Mouse (Mus musculus): ENCODE data around the gene Ykt6. TPM values are rescaled to one million over a fixed set of nuclear protein-coding genes. Genes with fewer than 3 reads are reported as not detected.

The Ykt6 gene
- polyA plus RNA-seq, 1 experiment: 61.1 TPM

- no peak for DNase-seq (ENCODE audit: extremely low spot score in 1 of 2, low spot score in 1 of 2)
Observed at GRCm38 (mm10) chr11:5948546-5949250, 6.8 kb upstream of the Ykt6 start.

DNA sequence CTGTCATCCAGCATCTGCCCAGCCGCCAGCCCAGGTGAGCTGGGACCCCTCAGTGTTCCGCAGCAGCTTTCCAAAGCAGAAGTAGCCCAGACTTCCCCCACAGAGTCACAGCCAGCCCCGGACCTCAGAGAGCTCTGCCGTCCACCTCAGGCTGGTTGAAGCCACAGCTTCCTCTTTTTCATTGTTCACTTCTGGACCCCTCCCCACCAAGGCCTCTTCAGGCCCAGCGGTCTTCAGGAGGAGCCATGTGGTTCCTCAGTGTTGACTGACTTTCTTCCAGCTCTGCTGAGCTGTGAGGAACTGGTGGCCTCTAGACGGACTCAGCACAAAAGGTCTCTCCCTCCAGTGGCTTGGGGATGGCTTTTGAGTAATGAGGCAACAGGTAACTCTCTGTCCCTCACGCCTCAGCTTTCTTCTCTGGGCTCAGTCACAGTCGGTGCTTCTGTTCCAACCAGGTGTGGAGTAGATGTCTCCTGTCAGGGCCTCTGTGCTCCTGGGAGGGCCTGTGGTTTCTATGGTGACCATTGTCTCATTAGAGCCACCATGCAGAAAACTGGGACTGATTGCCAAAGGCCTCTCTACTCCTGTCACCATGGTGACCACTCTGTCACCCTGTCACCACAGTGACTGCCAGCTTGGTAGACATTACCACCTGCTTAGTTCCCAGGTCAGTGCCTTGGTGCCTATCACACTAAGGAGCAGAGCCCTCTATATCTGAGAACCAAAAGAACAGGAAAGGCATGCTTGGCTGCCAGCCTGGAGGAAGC is 5.7 kb upstream of the Ykt6 start, which contains the start of gene Gck:
Gck (minus strand) TSS at position 496 of the 767 bp plus-strand sequence.
- no peak for DNase-seq (ENCODE audit: extremely low spot score in 1 of 2, low spot score in 1 of 2)

- no peak for DNase-seq (ENCODE audit: extremely low spot score in 1 of 2, low spot score in 1 of 2)
Observed at GRCm38 (mm10) chr11:5952501-5952900, 3.0 kb upstream of the Ykt6 start.

DNA sequence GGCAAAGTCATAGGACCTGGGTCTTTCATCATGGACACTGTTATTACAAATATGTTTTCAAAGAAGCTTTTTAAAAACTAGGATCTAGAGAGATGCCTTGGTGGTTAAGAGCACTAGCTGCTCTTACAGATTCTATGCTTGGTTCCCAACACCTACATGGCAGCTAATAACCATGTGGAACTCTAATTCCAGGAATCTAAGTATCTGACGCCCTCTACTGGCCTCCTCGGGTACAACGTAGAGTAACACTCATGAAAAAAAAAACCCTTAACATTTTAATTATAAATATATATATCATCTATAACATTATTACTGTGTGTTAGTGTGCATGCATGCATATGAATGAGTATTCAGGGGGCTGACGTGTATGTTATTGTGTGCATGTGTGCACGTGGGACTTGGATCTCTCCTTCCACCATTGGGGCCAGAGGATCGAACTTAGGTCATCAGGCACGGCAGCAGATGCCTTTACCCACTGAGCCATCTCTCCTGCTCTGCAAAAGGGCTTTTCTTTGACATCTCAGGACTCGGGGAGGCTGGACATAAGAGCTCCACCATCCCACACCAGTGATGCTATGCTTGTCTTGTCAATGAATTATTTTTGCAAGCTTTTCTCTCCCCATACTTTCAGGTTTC is 2.2 kb upstream of the Ykt6 start:
- DNase-seq (ENCODE audit: extremely low spot score in 1 of 2, low spot score in 1 of 2): peak in 1 of 2 experiments; percentile 65

DNA sequence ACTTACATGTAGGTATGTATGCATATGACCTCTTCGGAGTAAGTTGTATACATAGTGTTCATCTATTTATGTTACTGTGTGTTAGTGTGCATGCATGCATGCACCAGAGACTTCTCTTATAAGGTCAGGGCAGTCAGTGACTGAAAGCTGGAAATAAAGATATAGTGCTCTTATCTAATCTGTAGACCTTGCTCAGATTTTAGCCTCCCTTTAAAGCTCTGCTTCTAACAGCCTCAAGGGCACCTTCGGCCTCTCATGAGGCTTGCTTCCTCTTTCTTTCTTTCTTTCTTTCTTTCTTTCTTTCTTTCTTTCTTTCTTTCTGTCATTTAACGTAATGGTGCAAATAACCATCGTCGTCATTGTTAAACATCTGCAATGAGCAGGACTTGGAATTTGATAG is 1.1 kb upstream of the Ykt6 start:
- no peak for DNase-seq (ENCODE audit: extremely low spot score in 1 of 2, low spot score in 1 of 2)

GRCm38 (mm10) chr11:5954965-5955504 is 458 bp upstream of the Ykt6 start:
- no peak for DNase-seq (ENCODE audit: extremely low spot score in 1 of 2, low spot score in 1 of 2)

DNA sequence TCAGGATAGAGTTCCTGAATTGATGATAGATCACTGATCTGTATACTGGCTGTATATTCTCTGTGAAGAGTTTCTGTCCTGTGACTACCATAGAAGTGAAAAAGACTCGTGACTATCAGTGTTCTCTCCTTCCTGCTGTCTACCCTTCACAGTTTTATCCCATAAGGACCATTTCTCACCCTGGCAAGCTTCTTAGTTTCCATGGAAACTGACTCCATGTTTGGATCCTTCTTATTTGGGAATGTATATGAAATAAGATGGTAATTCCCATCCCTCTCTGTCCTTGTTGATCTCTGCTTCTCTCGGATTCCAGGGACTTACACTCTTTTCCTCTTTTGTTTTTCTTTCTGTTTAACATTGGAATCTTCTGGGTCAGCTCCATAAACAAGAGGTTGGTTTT is 4.6 kb downstream of the Ykt6 start:
- peak in 1 of 2 experiments; percentile 63 for DNase-seq (ENCODE audit: extremely low spot score in 1 of 2, low spot score in 1 of 2)

DNA sequence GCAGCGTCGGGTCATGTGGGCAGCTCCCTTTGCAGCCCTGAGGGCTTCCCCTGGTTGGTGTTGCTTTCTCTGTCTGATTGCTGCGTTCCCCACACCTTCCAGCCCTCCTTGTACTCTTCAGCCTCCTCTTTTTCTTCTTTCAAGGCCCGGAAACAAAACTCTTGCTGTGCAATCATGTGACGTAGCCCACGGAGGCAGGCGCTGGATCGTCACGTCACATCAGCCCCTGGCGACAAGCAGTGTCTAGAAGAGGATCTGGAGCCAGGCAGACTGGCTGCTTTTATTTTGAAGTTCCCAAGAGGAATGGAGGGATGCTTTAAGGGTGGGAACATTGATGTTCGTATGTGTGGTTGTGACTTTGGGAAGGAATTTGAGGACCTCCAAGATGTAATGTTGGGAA is 10.4 kb downstream of the Ykt6 start:
- peak in 1 of 2 experiments; percentile 55 for DNase-seq (ENCODE audit: extremely low spot score in 1 of 2, low spot score in 1 of 2)

GRCm38 (mm10) chr11:5966751-5967150 is 11.3 kb downstream of the Ykt6 start:
- no peak for DNase-seq (ENCODE audit: extremely low spot score in 1 of 2, low spot score in 1 of 2)

DNA sequence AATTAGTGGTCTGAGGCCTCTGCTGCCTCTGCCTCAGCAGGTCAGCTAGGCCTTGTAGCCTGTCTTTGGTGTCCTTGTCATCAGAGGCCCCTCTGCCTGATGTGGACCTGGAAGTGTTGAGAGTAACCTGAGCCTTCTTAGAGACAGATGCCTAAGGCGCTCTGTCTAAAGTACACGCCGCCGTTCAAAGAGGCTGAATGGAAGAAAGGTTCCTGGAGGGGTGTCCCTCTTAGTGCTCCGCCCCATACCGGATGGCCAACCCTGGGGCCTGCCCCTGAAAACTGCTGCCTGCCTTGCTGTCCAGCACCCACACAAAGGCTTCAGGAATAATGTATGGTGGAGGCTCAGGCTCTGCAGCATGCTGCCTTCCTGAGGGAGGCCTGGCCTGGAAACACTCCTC is 12.7 kb downstream of the Ykt6 start:
- no peak for DNase-seq (ENCODE audit: extremely low spot score in 1 of 2, low spot score in 1 of 2)

DNA sequence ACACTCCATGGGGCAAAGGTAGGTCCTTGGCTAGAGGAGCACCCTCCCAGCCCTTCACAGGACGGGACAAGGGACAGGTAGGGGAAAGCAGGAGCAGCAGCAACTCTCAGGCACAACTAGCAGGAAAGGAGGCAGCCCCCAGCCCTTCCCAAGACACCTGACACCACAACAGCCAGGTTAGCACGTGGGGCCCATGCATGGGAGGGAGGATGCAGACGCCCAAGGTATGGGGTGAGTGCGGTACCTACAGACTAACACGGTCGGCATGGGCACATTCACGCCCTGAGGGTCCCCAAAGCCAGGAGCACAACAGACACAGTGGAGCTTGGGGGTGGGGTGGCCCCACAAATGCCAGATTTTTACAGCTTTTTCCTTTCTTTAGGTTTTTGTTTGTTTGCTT is 15.7 kb downstream of the Ykt6 start:
- DNase-seq (ENCODE audit: extremely low spot score in 1 of 2, low spot score in 1 of 2): no peak

GRCm38 (mm10) chr11:5973151-5973550 is 17.7 kb downstream of the Ykt6 start:
- no peak for DNase-seq (ENCODE audit: extremely low spot score in 1 of 2, low spot score in 1 of 2)

GRCm38 (mm10) chr11:5974053-5974452 is 18.6 kb downstream of the Ykt6 start:
- DNase-seq (ENCODE audit: extremely low spot score in 1 of 2, low spot score in 1 of 2): no peak

GRCm38 (mm10) chr11:5975068-5975467 is 19.6 kb downstream of the Ykt6 start:
- DNase-seq (ENCODE audit: extremely low spot score in 1 of 2, low spot score in 1 of 2): no peak

DNA sequence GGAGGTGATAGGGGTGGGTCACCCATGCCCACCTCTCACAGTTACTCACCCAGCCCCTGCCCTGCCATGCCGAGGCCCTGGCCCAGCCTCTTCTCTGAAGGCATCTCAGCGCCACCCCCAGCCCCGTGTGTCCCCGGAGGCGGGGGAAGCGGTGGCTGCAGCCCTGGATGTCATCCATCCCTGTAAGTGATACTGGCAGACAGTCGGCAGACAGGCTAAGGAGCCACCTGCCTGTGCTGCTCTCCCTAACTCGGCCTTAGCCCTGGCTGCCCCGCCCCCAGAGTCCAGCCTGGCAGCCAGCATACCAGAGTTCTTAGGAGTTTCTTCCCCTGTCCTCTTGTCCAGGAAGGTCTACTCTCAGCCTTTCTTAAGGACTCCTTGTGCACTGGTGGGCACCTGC is 20.6 kb downstream of the Ykt6 start:
- no peak for DNase-seq (ENCODE audit: extremely low spot score in 1 of 2, low spot score in 1 of 2)

DNA sequence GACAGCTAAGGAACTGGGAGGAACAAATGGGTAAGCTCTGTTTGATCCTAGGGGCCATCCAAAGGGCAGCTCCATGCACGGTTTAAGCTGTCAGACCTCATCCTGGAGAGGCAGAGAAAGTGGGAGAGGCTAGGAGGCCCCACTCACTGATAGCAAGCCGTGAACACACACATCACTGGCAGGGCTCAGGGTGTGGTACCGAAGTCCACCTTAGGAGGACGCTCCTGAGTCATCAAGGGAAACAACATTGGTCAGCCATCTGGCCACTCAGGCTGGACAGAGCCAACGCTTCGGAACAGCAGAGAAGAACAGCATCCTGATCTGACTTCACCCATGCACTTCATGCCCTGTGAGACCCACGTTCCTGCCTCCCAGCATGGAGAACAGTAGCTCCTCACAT is 23.6 kb downstream of the Ykt6 start:
- DNase-seq (ENCODE audit: extremely low spot score in 1 of 2, low spot score in 1 of 2): no peak

- no peak for DNase-seq (ENCODE audit: extremely low spot score in 1 of 2, low spot score in 1 of 2)
Observed at GRCm38 (mm10) chr11:5980108-5980507, 24.6 kb downstream of the Ykt6 start.

- no peak for DNase-seq (ENCODE audit: extremely low spot score in 1 of 2, low spot score in 1 of 2)
Observed at GRCm38 (mm10) chr11:5980561-5980960, 25.1 kb downstream of the Ykt6 start.

- DNase-seq (ENCODE audit: extremely low spot score in 1 of 2, low spot score in 1 of 2): no peak
Observed at GRCm38 (mm10) chr11:5981323-5981722, 25.8 kb downstream of the Ykt6 start.

DNA sequence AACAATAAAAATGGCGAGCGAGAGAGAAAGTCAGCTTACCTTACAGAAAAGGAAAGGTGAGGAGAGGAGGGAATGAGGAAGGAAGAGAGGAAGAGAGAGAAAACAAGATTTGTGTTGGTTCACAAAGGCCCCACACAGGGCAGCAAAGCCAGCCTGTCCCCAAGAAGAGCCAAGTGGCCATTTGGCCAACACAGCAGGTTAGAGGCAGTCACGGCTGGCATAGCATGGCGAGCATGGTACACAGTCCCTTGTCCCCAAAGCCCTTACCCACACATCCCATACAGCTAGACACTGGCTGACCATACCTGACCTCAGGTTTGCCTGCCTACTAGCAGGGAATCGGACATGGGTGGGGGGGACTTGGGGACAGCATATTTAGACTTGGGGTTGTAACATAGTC is 28.1 kb downstream of the Ykt6 start:
- DNase-seq (ENCODE audit: extremely low spot score in 1 of 2, low spot score in 1 of 2): no peak

GRCm38 (mm10) chr11:5988126-5988525 is 32.6 kb downstream of the Ykt6 start:
- no peak for DNase-seq (ENCODE audit: extremely low spot score in 1 of 2, low spot score in 1 of 2)

Data from frontal cortex, adult 2 months (tissue).